Mouse (Mus musculus) hindbrain, embryonic 13.5 days (tissue): ENCODE results near the gene Cxcr5. TPM values are rescaled to one million over a fixed set of nuclear protein-coding genes. Genes with fewer than 3 reads are reported as not detected.

Experiments
- ATAC-seq: fragments of 200-750 bp; cut with Nextera tagmentation; 2 replicates; pipeline ENCODE4 v1.8.0; 2017; ENCODE audit warnings: moderate TSS enrichment; ENCODE audit not compliant: low FRiP score
- H3K27ac ChIP-seq: fragments of 300-500 bp; sonication (generic); 2 replicates; pipeline ENCODE4 v1.5.1; 2015; ENCODE audit warnings: inconsistent platforms, mild to moderate bottlenecking, moderate library complexity
- H3K27me3 ChIP-seq: fragments of 300-500 bp; sonication (generic); 2 replicates; pipeline ENCODE4 v1.6.1; 2015; ENCODE audit warnings: mild to moderate bottlenecking, inconsistent platforms
- H3K36me3 ChIP-seq: fragments of 300-500 bp; sonication (generic); 2 replicates; pipeline ENCODE4 v1.6.1; 2015; ENCODE audit warnings: mild to moderate bottlenecking, inconsistent platforms
- H3K4me1 ChIP-seq: fragments of 300-500 bp; sonication (generic); replicated peaks from 2 replicates; pipeline ENCODE4 v1.6.1; 2015; ENCODE audit warnings: inconsistent platforms
- H3K4me2 ChIP-seq: fragments of 300-500 bp; sonication (generic); 2 replicates; pipeline ENCODE4 v1.6.1; 2015; ENCODE audit warnings: inconsistent platforms, mild to moderate bottlenecking, moderate library complexity
- H3K4me3 ChIP-seq: fragments of 300-500 bp; sonication (generic); 2 replicates; pipeline ENCODE4 v1.5.1; 2015; ENCODE audit warnings: mild to moderate bottlenecking, inconsistent platforms
- H3K9ac ChIP-seq: fragments of 300-500 bp; sonication (generic); 2 replicates; pipeline ENCODE4 v1.6.1; 2015; ENCODE audit warnings: mild to moderate bottlenecking, inconsistent platforms
- H3K9me3 ChIP-seq: fragments of 300-500 bp; sonication (generic); 2 replicates; pipeline ENCODE4 v1.6.1; 2016; ENCODE audit warnings: inconsistent platforms
- WGBS: fragments of 180-500 bp; shearing (Covaris S2); methylation state at CpG from one replicate; pipeline ENCODE4 v1.1.7; 2015; 5-methylcytosine and 5-hydroxymethylcytosine counted together
- polyA plus RNA-seq: library from polyadenylated mRNA; unstranded; fragments of >200 nt; fragmentation: Nextera tagmentation; extraction: Ambion mirVana; gene quantifications from 2 replicates; pipeline ENCODE4 v1.2.1, GENCODE M21; 2015

Gene Cxcr5
- polyA plus RNA-seq, 1 experiment from 2014 or later, result 0.10 TPM

GRCm38 (mm10) chr9:44475936-44476335, 85.7 kb downstream of the Cxcr5 start:
- H3K4me2 ChIP-seq, result no peak overlapping the region
- H3K9me3 ChIP-seq, result no peaks in the 10 kb centered on the region
- peaks cover 22% of the 10 kb centered on the region for H3K4me1 ChIP-seq
- 94% methylated on average over 3 of the region's 3 CpGs for WGBS
- H3K4me3 ChIP-seq, result no peak overlapping the region
- no peak overlapping the region for H3K27ac ChIP-seq
- no peak for ATAC-seq
- H3K9ac ChIP-seq, result no peak overlapping the region
- H3K36me3 ChIP-seq, result no peaks in the 10 kb centered on the region
- 0 out of 2 replicates have a peak, but pooled peaks cover 2% of the 10 kb centered on the region for H3K27me3 ChIP-seq

DNA sequence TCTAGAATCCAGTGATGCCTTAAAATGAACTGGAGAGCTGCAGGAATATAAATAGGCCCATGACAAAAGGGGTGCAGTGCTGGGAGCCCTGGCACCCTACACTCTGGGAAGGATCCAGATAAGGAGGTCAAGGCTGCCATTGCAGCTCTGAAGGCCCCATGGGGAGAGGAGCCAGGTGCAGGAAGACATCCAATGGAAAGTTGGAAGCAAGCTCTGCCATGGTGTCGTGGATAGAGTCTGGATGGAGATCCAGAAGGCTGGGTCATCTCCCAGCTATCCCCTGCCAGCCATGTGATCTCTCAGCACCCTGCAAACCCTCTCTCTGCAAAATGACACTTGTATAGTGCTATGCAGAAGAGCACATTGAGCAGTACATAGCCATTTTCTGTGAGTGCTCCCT, 87.3 kb downstream of the Cxcr5 start:
- ATAC-seq, result no peak
- Histone ChIP-seq H3K36me3 (no peaks in the 10 kb centered on the region), H3K9me3 (no peaks in the 10 kb centered on the region), H3K27ac (no peak overlapping the region), H3K9ac (no peak overlapping the region), H3K4me1 (peaks cover 12% of the 10 kb centered on the region), H3K27me3 (0 out of 2 replicates have a peak, but pooled peaks cover 2% of the 10 kb centered on the region), H3K4me2 (no peak overlapping the region), H3K4me3 (no peak overlapping the region)
- WGBS, result 33% methylated on average over 1 of the region's 1 CpGs

DNA sequence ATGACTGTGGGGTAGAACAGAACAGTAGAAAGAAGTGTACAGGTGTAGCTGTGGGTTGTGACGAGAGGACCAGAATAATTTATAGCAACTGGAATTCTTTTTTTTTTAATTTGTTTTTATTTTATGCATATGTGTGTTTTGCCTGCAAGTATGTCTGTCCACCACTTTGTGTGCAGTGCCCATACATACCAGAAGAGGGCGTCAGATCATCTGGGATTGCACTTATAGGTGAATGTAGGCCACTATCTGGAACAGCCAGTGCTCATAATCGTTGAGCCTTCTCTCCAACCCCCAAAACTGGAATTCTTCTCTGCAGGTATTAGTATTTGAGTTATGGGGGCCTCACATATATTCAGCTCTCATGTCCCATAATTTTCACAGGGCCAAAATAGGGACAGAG, 88.5 kb downstream of the Cxcr5 start:
- Histone ChIP-seq H3K27me3 (0 out of 2 replicates have a peak, but pooled peaks cover 2% of the 10 kb centered on the region), H3K36me3 (no peaks in the 10 kb centered on the region), H3K9me3 (no peaks in the 10 kb centered on the region), H3K9ac (no peak overlapping the region), H3K4me1 (peaks cover 21% of the 10 kb centered on the region), H3K4me2 (no peak overlapping the region), H3K4me3 (no peak overlapping the region), H3K27ac (no peak overlapping the region)
- WGBS, result 65% methylated on average over 3 of the region's 3 CpGs
- no peak for ATAC-seq

DNA sequence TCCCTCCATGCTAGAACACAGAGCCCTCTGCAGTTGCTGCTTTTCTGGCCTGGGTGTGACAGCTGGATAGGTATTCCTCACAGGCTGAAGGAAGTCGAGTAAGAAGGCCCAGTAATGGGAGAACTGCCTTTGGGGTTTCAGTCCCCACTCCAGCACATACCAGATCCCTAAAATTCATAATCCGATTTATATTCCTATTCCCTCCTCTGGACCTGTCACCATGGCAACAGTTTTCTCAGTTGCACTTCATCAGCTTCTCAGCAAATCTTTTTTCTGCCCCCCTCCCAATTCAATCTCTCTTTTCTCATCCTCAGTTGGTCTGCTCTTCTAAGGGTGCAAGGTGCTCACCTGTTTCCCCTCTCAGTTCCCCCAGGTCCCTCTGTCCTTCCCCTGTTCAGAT, 92.9 kb downstream of the Cxcr5 start:
- Histone ChIP-seq H3K27ac (no peak overlapping the region), H3K9ac (no peak overlapping the region), H3K36me3 (no peaks in the 10 kb centered on the region), H3K4me3 (no peak overlapping the region), H3K4me1 (peaks cover 13% of the 10 kb centered on the region), H3K4me2 (no peak overlapping the region), H3K27me3 (no peaks in the 10 kb centered on the region), H3K9me3 (no peaks in the 10 kb centered on the region)
- WGBS, result 57% methylated on average over 2 of the region's 2 CpGs
- no peak for ATAC-seq

DNA sequence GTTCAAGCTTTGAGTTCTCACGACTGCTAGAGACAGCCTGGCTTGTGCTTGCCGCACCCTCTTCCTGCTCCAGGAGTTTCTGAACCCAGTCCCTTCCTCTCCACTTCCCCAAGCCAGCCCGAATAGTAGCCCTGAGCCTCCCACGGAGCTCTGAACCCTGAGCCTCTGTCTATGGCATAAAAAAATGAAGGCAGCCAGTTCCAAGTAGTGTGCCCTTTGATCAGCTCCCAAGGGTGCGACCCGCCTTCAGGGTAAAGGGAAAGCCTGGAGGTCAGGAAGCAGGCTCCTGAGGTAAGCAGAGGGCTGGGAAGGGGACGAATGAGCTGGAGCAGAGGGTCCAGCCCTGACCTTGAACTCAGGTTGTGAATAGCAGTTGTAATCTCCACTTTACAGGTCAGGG, 93.5 kb downstream of the Cxcr5 start:
- H3K9ac ChIP-seq, result no peak overlapping the region

DNA sequence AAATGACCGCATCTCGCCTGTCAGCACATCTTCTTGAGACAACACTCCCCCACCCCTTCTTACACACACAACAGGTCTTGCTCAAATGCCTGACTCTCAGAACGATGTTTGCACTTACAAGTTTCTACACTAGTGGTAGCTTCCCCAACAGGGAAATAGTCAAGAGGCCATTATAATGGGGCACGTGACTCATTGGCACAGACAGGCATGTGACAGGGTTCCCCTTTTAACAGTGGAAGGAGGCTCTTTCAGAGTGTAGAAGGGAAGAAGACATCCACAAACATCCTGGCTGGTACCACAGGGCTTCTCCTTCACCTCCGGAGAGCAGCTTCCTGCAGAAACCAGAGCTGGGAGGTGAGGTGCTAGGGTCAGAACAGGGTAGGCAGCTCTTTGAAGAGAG, 99.7 kb downstream of the Cxcr5 start:
- H3K36me3 ChIP-seq, result no peaks in the 10 kb centered on the region
- no peak overlapping the region for H3K27ac ChIP-seq
- H3K9me3 ChIP-seq, result no peaks in the 10 kb centered on the region
- no peak overlapping the region for H3K9ac ChIP-seq
- H3K4me2 ChIP-seq, result no peak overlapping the region
- no peak for ATAC-seq
- 91% methylated on average over 5 of the region's 5 CpGs for WGBS
- H3K4me1 ChIP-seq, result peaks cover 17% of the 10 kb centered on the region
- H3K27me3 ChIP-seq, result no peaks in the 10 kb centered on the region
- no peak overlapping the region for H3K4me3 ChIP-seq

More for the DNA sequence above, 93.5 kb downstream of the Cxcr5 start:
- H3K9me3 ChIP-seq, result no peaks in the 10 kb centered on the region
- WGBS, result 65% methylated on average over 7 of the region's 7 CpGs
- no peaks in the 10 kb centered on the region for H3K27me3 ChIP-seq
- no peak overlapping the region for H3K27ac ChIP-seq
- no peaks in the 10 kb centered on the region for H3K36me3 ChIP-seq
- ATAC-seq, result no peak
- H3K4me1 ChIP-seq, result peaks cover 13% of the 10 kb centered on the region
- H3K4me3 ChIP-seq, result no peak overlapping the region
- H3K4me2 ChIP-seq, result no peak overlapping the region

Other genes starting within 250 kb of the Cxcr5 start
- 19.1 and 21.6 TPM in 2 replicates for gene C2cd2l, start 241.6 kb downstream of the Cxcr5 start, polyA plus RNA-seq
- 37.0 and 40.4 TPM in 2 replicates for gene Dpagt1, start 235.9 kb downstream of the Cxcr5 start, polyA plus RNA-seq
- 145 and 151 TPM in 2 replicates for gene H2afx, start 227.2 kb downstream of the Cxcr5 start, polyA plus RNA-seq
- gene Hmbs, start 217.6 kb downstream of the Cxcr5 start, polyA plus RNA-seq, result 66.8 and 70.8 TPM in 2 replicates
- gene Vps11, start 200.2 kb downstream of the Cxcr5 start, polyA plus RNA-seq, result 36.2 and 38.0 TPM in 2 replicates
- 25.6 and 27.7 TPM in 2 replicates for gene Hyou1, start 182.4 kb downstream of the Cxcr5 start, polyA plus RNA-seq
- gene Slc37a4, start 165.0 kb downstream of the Cxcr5 start, polyA plus RNA-seq, result 64.7 and 65.9 TPM in 2 replicates
- 1,260 and 1,282 TPM in 2 replicates for gene Rps25, start 154.7 kb downstream of the Cxcr5 start, polyA plus RNA-seq
- gene Trappc4, start 154.3 kb downstream of the Cxcr5 start, polyA plus RNA-seq, result 342 and 355 TPM in 2 replicates
- gene Ccdc84, start 143.3 kb downstream of the Cxcr5 start, polyA plus RNA-seq, result 28.2 and 32.9 TPM in 2 replicates
- gene Foxr1, start 120.7 kb downstream of the Cxcr5 start, polyA plus RNA-seq, result not detected in 2 replicates
- gene Upk2, start 106.9 kb downstream of the Cxcr5 start, polyA plus RNA-seq, result not detected in 2 replicates
- 8.6 TPM in 2 replicates for gene Bcl9l, start 79.1 kb downstream of the Cxcr5 start, polyA plus RNA-seq
- 26.1 and 28.2 TPM in 2 replicates for gene Ddx6, start 43.0 kb upstream of the Cxcr5 start, polyA plus RNA-seq
- gene Treh, start 111.4 kb upstream of the Cxcr5 start, polyA plus RNA-seq, result not detected in 2 replicates
- 44.5 and 48.8 TPM in 2 replicates for gene Phldb1, start 173.3 kb upstream of the Cxcr5 start, polyA plus RNA-seq
- 142 and 143 TPM in 2 replicates for gene Arcn1, start 206.0 kb upstream of the Cxcr5 start, polyA plus RNA-seq
- 158 and 163 TPM in 2 replicates for gene Ift46, start 206.0 kb upstream of the Cxcr5 start, polyA plus RNA-seq
- gene Tmem25, start 237.4 kb upstream of the Cxcr5 start, polyA plus RNA-seq, result 10.9 and 12.7 TPM in 2 replicates
- 0.55 TPM in 1 of 2 replicates, not detected in the other for gene Ttc36, start 241.2 kb upstream of the Cxcr5 start, polyA plus RNA-seq